Mouse (Mus musculus) heart, adult 9 months (tissue): ENCODE data around the gene Kel.

Source experiments
- DNase-seq, 2 experiments: peaks; one replicate each; pipeline ENCODE4 v3.0.0; 2022; ENCODE audit warnings: low spot score in 2 of 2

Gene Kel

GRCm38 (mm10) chr6:41646220-41646619, 57.9 kb downstream of the Kel start:
- DNase-seq = no peak

GRCm38 (mm10) chr6:41643227-41643626, 60.9 kb downstream of the Kel start:
- no peak for DNase-seq

GRCm38 (mm10) chr6:41642765-41643164, 61.4 kb downstream of the Kel start:
- DNase-seq = no peak

- no peak for DNase-seq
These were observed 62.8 kb downstream of the Kel start for GRCm38 (mm10) chr6:41641173-41641866.

- DNase-seq = no peak
These were observed 63.7 kb downstream of the Kel start for GRCm38 (mm10) chr6:41640449-41640848.

GRCm38 (mm10) chr6:41637927-41638506, 66.1 kb downstream of the Kel start:
- DNase-seq = no peak

GRCm38 (mm10) chr6:41637393-41637792, 66.7 kb downstream of the Kel start:
- no peak for DNase-seq
